Mouse (Mus musculus): ENCODE measurements around the gene Nucb1.
"Not testable (repeated sequence)": the region's sequence is repeated elsewhere in the genome, so short reads cannot be mapped to it uniquely, and the experiment has no call there.

Gene Nucb1

GRCm38 (mm10) chr7:45509912-45510787 is at the start of gene Nucb1:
Gene Nucb1 (minus strand): TSS chr7:45510406.
- DNase-seq (ENCODE audit: low spot score), result peak; percentile 96

GRCm38 (mm10) chr7:45558907-45559306 is 48.7 kb upstream of the Nucb1 start:
- peak; percentile 38 for DNase-seq (ENCODE audit: low spot score)

- DNase-seq (ENCODE audit: low spot score), result peak; percentile 86
These were observed 45.6 kb upstream of the Nucb1 start for GRCm38 (mm10) chr7:45555787-45556186.

GRCm38 (mm10) chr7:45554744-45555143 is 44.5 kb upstream of the Nucb1 start, which contains the start of gene Hsd17b14:
Gene Hsd17b14 (plus strand): TSS chr7:45554893.
- DNase-seq (ENCODE audit: low spot score), result no peak

GRCm38 (mm10) chr7:45553990-45554389 is 43.8 kb upstream of the Nucb1 start:
- DNase-seq (ENCODE audit: low spot score), result no peak

GRCm38 (mm10) chr7:45553519-45553918 is 43.3 kb upstream of the Nucb1 start:
- DNase-seq (ENCODE audit: low spot score), result no peak

- no peak for DNase-seq (ENCODE audit: low spot score)
These were observed 41.3 kb upstream of the Nucb1 start for GRCm38 (mm10) chr7:45551512-45551883.

GRCm38 (mm10) chr7:45550821-45551511 is 40.8 kb upstream of the Nucb1 start:
- no peak for DNase-seq (ENCODE audit: low spot score)

GRCm38 (mm10) chr7:45549641-45550436 is 39.6 kb upstream of the Nucb1 start:
- DNase-seq (ENCODE audit: low spot score), result no peak

- no peak for DNase-seq (ENCODE audit: low spot score)
These were observed 34.3 kb upstream of the Nucb1 start for GRCm38 (mm10) chr7:45544525-45544924.

GRCm38 (mm10) chr7:45540213-45540612 is 30.0 kb upstream of the Nucb1 start:
- DNase-seq (ENCODE audit: low spot score), result no peak

GRCm38 (mm10) chr7:45539095-45539494 is 28.9 kb upstream of the Nucb1 start:
- no peak for DNase-seq (ENCODE audit: low spot score)

- DNase-seq (ENCODE audit: low spot score), result peak; percentile 65
These were observed 28.2 kb upstream of the Nucb1 start for GRCm38 (mm10) chr7:45538163-45539041.

- DNase-seq (ENCODE audit: low spot score), result no peak
These were observed 27.4 kb upstream of the Nucb1 start for GRCm38 (mm10) chr7:45537602-45538001.

GRCm38 (mm10) chr7:45535676-45536075 is 25.5 kb upstream of the Nucb1 start:
- no peak for DNase-seq (ENCODE audit: low spot score)

- no peak for DNase-seq (ENCODE audit: low spot score)
These were observed 20.4 kb upstream of the Nucb1 start for GRCm38 (mm10) chr7:45530643-45531042.

- DNase-seq (ENCODE audit: low spot score), result no peak
These were observed 19.3 kb upstream of the Nucb1 start for GRCm38 (mm10) chr7:45529461-45529860.

- DNase-seq (ENCODE audit: low spot score), result not testable (repeated sequence)
These were observed 17.0 kb upstream of the Nucb1 start for GRCm38 (mm10) chr7:45527169-45527568.

GRCm38 (mm10) chr7:45526474-45527120 is 16.4 kb upstream of the Nucb1 start:
- peak; percentile 58 for DNase-seq (ENCODE audit: low spot score)

- peak; percentile 97 for DNase-seq (ENCODE audit: low spot score)
These were observed 15.7 kb upstream of the Nucb1 start, which contains the start of the genes Ppp1r15a and Plekha4 for GRCm38 (mm10) chr7:45525809-45526473. Gene Ppp1r15a (minus strand): TSS chr7:45526268. Gene Plekha4 (plus strand): TSS chr7:45526330.
